Mouse (Mus musculus) heart, postnatal 14 days (tissue): Measurements from ENCODE around the gene Insig2. TPM values are rescaled to one million over a fixed set of nuclear protein-coding genes. Genes with fewer than 3 reads are reported as not detected.

Experiments used
- total RNA-seq, 2 experiments: library from RNA; stranded (reverse); gene quantifications; 2 replicates each; pipeline ENCODE4 v1.2.3; 2021

Gene Insig2
- total RNA-seq, 2 experiments from 2014 or later: 62.6 to 64.8 TPM

Other genes starting within 250 kb of the Insig2 start
- 10 to 100 TPM; 14.3 to 15.9 TPM for gene Ccdc93, start 98.5 kb upstream of the Insig2 start, total RNA-seq
- not detected for gene Htr5b, start 195.9 kb upstream of the Insig2 start, total RNA-seq
- gene Ddx18, start 235.4 kb upstream of the Insig2 start, total RNA-seq: 10 to 100 TPM; 13.9 to 14.8 TPM